Mouse (Mus musculus) liver, embryonic 14.5 days (tissue): ENCODE results near the gene Atp6v1b1.

Experiments used
- CTCF ChIP-seq: IDR thresholded peaks from 2 replicates; pipeline ENCODE4 v1.5.1; 2016; ENCODE audit warnings: antibody characterized with exemption, low read depth, control low read depth
- EP300 ChIP-seq: IDR thresholded peaks from 2 replicates; pipeline ENCODE4 v1.6.1; 2016; ENCODE audit warnings: antibody characterized with exemption, low read depth

- TF ChIP-seq CTCF: no peak
- no peak for TF ChIP-seq EP300
These were observed 29.3 kb upstream of the Atp6v1b1 start for GRCm38 (mm10) chr6:83713271-83714136.
